Mouse (Mus musculus) small intestine, adult 2 months (tissue): ENCODE measurements at regions not wholly inside any gene's neighbourhood (a gene's known extent, or its start where the extent isn't known, plus 50 kb on each side); places are given as distances from the start of the nearest gene placed in this dataset.

ENCODE experiments used
- H3K27ac ChIP-seq: fragments of 200-500 bp; 2 replicates; pipeline ENCODE4 v1.5.1; 2012; ENCODE audit warnings: low read depth, low read length, control low read depth, inconsistent platforms; ENCODE audit not compliant: insufficient read depth
- H3K27me3 ChIP-seq: fragments of 200-500 bp; 2 replicates; pipeline ENCODE4 v1.6.1; 2012; ENCODE audit warnings: mild to moderate bottlenecking, moderate library complexity, low read length, inconsistent platforms; ENCODE audit not compliant: control insufficient read depth, insufficient read depth
- H3K36me3 ChIP-seq: fragments of 200-500 bp; 2 replicates; pipeline ENCODE4 v1.6.1; 2012; ENCODE audit warnings: mild to moderate bottlenecking, low read length, control low read depth, inconsistent platforms; ENCODE audit not compliant: control insufficient read depth, insufficient read depth
- H3K4me1 ChIP-seq: fragments of 200-500 bp; 2 replicates; pipeline ENCODE4 v1.6.1; 2012; ENCODE audit warnings: low read length, inconsistent platforms, mixed read lengths; ENCODE audit not compliant: control insufficient read depth, insufficient read depth, insufficient read length
- H3K4me3 ChIP-seq: fragments of 200-500 bp; 2 replicates; pipeline ENCODE4 v1.5.1; 2012; ENCODE audit warnings: low read depth, mild to moderate bottlenecking, control low read depth, inconsistent platforms, low read length, moderate library complexity
- CTCF ChIP-seq: fragments of 200-500 bp; IDR thresholded peaks from 2 replicates; pipeline ENCODE4 v1.5.1; 2012; ENCODE audit warnings: low read depth, mild to moderate bottlenecking, control low read depth, inconsistent platforms, low read length, moderate library complexity, mixed read lengths; ENCODE audit not compliant: insufficient replicate concordance, insufficient read length; ENCODE audit errors: extremely low read depth
- POLR2A ChIP-seq: fragments of 200-500 bp; IDR thresholded peaks from 2 replicates; pipeline ENCODE4 v1.6.1; 2012; ENCODE audit warnings: low read depth, mild to moderate bottlenecking, control low read depth, inconsistent platforms, low read length, moderate library complexity
- WGBS: fragments of 180-500 bp; shearing (Covaris S2); methylation state at CpG from one replicate; pipeline ENCODE4 v1.1.7; 2018; 5-methylcytosine and 5-hydroxymethylcytosine counted together

DNA sequence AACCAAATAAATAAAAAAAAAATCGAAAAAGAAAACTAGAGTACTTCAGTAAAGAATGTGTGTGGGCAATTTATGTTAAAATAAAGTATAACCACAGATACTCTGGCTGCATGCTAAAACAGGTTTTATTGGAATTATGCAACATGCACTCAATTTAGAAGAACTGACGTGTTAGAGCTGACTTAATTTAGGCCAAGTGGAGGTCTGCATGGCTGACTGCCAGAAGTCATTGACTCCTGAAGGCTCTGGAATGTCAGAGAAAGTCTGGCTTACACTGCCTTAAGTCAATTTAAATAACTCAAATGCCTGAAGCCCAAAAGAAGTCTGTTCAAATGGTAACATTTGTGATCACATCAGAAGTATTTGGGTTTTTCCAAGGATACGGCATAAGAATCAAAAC lies 198.1 kb upstream of the Gm10192 start:
- H3K4me3 ChIP-seq: no peak overlapping the region
- no peak for TF ChIP-seq CTCF
- TF ChIP-seq POLR2A: no peak
- whole genome bisulfite sequencing: 46% methylated on average over 3 of the region's 3 CpGs
- no peaks in the 10 kb centered on the region for H3K4me1 ChIP-seq
- no peaks in the 10 kb centered on the region for H3K36me3 ChIP-seq
- H3K27ac ChIP-seq: no peak overlapping the region
- no peaks in the 10 kb centered on the region for H3K27me3 ChIP-seq

DNA sequence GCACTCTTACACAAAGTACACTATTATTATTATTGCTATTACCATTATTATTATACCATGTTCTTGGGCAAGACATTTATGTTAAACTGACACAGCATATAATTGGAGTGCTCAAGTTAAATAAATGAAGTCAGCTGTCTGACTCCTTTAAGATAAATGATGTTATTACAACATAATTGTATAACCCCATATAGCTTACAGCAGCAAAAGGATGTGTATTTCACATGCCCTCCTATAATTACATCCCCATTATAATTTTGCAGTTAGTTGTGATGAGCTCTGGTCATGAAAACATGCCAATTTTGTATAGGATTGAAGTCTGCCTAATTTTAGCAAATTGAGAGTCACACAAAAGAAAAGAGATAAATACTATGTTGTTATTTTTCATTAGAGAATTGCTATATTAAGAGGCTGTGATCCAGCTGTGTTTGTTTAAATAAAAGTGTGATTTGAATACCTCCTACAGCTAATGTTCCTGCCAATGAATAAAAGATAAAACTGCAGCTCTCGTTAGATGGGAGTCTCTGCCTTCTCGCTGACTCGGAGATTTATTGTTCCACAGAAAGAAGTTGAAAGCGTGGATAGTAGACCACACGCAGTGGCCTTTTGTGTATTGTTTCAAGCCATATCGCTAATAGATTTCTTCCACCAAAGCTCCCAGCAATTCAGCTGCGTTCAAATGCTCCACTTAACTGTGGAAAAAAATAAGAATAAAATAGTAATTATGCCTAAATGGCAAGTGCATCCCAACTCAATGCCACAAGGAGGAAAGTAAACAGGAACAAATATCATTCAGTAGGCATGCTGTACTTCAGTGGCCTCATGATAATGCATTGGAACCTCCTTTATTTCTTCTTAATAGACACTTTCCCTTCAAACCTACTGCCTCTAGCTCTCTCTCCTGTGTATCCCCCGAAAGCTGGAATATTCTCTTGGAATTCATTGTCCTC lies 194.9 kb upstream of the Gm10192 start:
- no peak for TF ChIP-seq CTCF
- no peak for TF ChIP-seq POLR2A
- Histone ChIP-seq H3K27ac (no peak overlapping the region), H3K4me3 (no peak overlapping the region), H3K27me3 (no peaks in the 10 kb centered on the region), H3K36me3 (no peaks in the 10 kb centered on the region), H3K4me1 (no peaks in the 10 kb centered on the region)
- 72% methylated on average over 8 of the region's 8 CpGs for WGBS

DNA sequence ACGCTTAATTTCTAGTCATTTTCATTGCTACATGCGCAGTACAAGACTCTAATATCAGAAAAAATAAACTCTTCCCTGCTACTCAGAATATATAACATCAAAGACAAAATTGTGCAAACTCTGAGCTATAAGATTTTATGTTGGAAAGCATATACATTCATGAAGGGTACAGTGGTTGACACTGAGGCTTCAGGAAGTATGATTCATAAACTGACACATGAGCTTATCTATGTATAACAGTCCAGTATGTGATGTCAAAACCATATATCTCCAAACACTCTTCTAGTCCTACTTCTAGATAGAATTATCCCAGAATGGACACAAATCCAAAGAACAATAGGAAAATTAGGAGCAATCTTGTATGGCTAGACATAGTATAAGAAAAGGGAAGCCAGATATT lies 177.5 kb upstream of the Gm10192 start:
- 92% methylated on average over 2 of the region's 2 CpGs for WGBS
- Histone ChIP-seq H3K4me3 (no peak overlapping the region), H3K27ac (no peak overlapping the region), H3K36me3 (no peaks in the 10 kb centered on the region), H3K4me1 (no peaks in the 10 kb centered on the region), H3K27me3 (no peaks in the 10 kb centered on the region)
- TF ChIP-seq CTCF: no peak
- TF ChIP-seq POLR2A: no peak

GRCm38 (mm10) chr4:97357958-97358357 lies 175.0 kb upstream of the Gm10192 start:
- H3K27me3 ChIP-seq: no peaks in the 10 kb centered on the region
- no peaks in the 10 kb centered on the region for H3K4me1 ChIP-seq
- no peaks in the 10 kb centered on the region for H3K36me3 ChIP-seq
- TF ChIP-seq POLR2A (no peak), CTCF (no peak)
- no peak overlapping the region for H3K27ac ChIP-seq
- H3K4me3 ChIP-seq: no peak overlapping the region
- WGBS: 74% methylated on average over 1 of the region's 1 CpGs

- H3K36me3 ChIP-seq: no peaks in the 10 kb centered on the region
- TF ChIP-seq CTCF (no peak), POLR2A (no peak)
- H3K4me3 ChIP-seq: no peak overlapping the region
- H3K27ac ChIP-seq: no peak overlapping the region
- no peaks in the 10 kb centered on the region for H3K27me3 ChIP-seq
- no peaks in the 10 kb centered on the region for H3K4me1 ChIP-seq
- WGBS: 53% methylated on average over 3 of the region's 3 CpGs
These were observed 163.8 kb upstream of the Gm10192 start for GRCm38 (mm10) chr4:97346799-97347198.

DNA sequence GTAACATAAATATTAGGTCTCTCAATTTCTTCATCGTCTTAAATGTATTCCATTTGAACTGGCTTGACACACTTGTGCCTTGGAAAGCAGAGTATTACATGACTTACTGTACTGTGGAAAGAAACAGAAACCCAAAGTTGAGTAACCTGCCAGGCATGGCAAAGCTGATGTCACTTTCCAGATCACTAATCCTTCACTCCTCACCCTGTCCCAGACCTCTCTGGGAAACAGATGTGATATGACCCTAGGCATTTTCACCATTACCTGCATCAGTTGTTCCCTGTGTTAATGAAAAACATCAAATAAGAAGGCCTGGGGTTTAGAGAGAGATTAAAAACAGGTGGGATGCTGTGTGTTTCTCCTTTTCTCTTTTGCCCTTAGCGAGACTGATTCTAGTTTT lies 161.4 kb upstream of the Gm10192 start:
- 85% methylated on average over 2 of the region's 2 CpGs for WGBS

DNA sequence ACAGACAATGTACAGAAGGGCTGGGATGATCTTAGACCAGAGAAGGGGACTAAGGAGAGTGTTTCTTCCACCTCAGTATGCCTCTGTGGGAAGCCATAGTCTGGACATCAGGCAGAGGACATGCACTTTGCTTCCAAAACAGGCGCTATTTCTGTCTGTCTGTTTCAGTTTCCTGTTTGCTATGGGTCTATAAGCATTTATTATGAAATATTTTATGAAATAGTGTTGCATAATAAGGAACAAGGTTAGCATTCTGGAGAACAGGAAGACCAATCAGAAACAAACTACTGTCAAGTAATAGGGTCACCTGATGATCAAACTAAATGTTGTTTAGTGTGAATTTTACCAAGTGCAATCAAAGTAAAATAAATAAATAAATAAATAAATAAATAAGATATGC lies 160.4 kb upstream of the Gm10192 start:
- Histone ChIP-seq H3K27me3 (no peaks in the 10 kb centered on the region), H3K36me3 (no peaks in the 10 kb centered on the region), H3K27ac (no peak overlapping the region), H3K4me3 (no peak overlapping the region), H3K4me1 (no peaks in the 10 kb centered on the region)
- TF ChIP-seq POLR2A (no peak), CTCF (no peak)
- 75% methylated on average over 1 of the region's 1 CpGs for WGBS

More for the DNA sequence above, 161.4 kb upstream of the Gm10192 start:
- Histone ChIP-seq H3K27ac (no peak overlapping the region), H3K36me3 (no peaks in the 10 kb centered on the region), H3K27me3 (no peaks in the 10 kb centered on the region), H3K4me1 (no peaks in the 10 kb centered on the region), H3K4me3 (no peak overlapping the region)
- TF ChIP-seq POLR2A: no peak
- no peak for TF ChIP-seq CTCF
